ENCODE assay signal across 8 mouse cellular contexts in the genomic region with DNA sequence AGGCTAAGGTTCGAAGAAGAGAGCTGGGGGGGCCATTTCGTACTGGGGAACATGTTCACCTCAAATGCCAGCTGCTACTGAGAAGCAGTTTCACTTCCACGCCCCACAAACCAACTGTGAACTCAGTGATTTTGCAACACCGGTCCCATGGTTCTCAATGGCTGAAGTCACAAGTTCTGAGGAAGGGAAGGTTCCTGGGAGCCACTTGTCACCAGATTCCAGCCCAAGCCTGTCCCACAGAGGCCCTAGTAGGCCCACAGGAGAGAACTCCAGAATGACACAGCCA. TPM values are rescaled to one million over a fixed set of nuclear protein-coding genes. Genes with fewer than 3 reads are reported as not detected.
A peak's percentile ranks its signal among the peaks of the same experiment; 100 is the strongest.
DNase-seq lines count a peak whose midpoint lies in the region; ATAC-seq and TF ChIP-seq lines count a peak whose summit lies in the region.

No protein-coding gene starts in this region.

- H3K4me3 ChIP-seq in embryonic facial prominence, embryonic 15.5 days (replicated peaks), result peak overlapping the region; percentile 65
- no peak overlapping the region; the same call in 1 of the 2 replicates for H3K4me3 ChIP-seq in hindbrain, postnatal 0 days (ENCODE audit: low read length)
- peak overlapping the region; percentile 72 for H3K4me3 ChIP-seq in stomach, embryonic 16.5 days (replicated peaks; ENCODE audit: low read length)

- H3K27me3 ChIP-seq in embryonic facial prominence, embryonic 15.5 days, result no peaks in the 10 kb centered on the region
- H3K27me3 ChIP-seq in hindbrain, postnatal 0 days (ENCODE audit: insufficient read depth, low read length), result no peaks in the 10 kb centered on the region
- no peaks in the 10 kb centered on the region for H3K27me3 ChIP-seq in stomach, embryonic 16.5 days (ENCODE audit: control insufficient read depth, insufficient read depth, low read length)

- H3K27ac ChIP-seq in embryonic facial prominence, embryonic 15.5 days (replicated peaks), result no peak overlapping the region
- no peak overlapping the region; the same call in 1 of the 2 replicates for H3K27ac ChIP-seq in hindbrain, postnatal 0 days
- H3K27ac ChIP-seq in stomach, embryonic 16.5 days (ENCODE audit: low read length), result peak overlapping the region; percentile 49

- H3K4me1 ChIP-seq in embryonic facial prominence, embryonic 15.5 days, result peaks cover 34% of the 10 kb centered on the region
- H3K4me1 ChIP-seq in hindbrain, postnatal 0 days (ENCODE audit: insufficient read depth, low read length), result peaks cover 12% of the 10 kb centered on the region
- H3K4me1 ChIP-seq in stomach, embryonic 16.5 days (ENCODE audit: control insufficient read depth, insufficient read depth, low read length), result peaks cover 19% of the 10 kb centered on the region

- no peak for TF ChIP-seq CTCF in hindbrain, postnatal 0 days (IDR thresholded peaks at IDR 0.05; ENCODE audit: low read depth)

- ATAC-seq in embryonic facial prominence, embryonic 15.5 days (ENCODE audit: insufficient number of reproducible peaks, low FRiP score, low TSS enrichment, low read depth), result no peak
- ATAC-seq in hindbrain, postnatal 0 days, result no peak
- ATAC-seq in stomach, embryonic 16.5 days (ENCODE audit: insufficient read depth, low FRiP score), result no peak

- no peaks in the 10 kb centered on the region for H3K9me3 ChIP-seq in embryonic facial prominence, embryonic 15.5 days (replicated peaks)
- no peaks in the 10 kb centered on the region for H3K9me3 ChIP-seq in hindbrain, postnatal 0 days (ENCODE audit: low read length)
- no peaks in the 10 kb centered on the region for H3K9me3 ChIP-seq in stomach, embryonic 16.5 days (replicated peaks; ENCODE audit: control insufficient read depth, low read length)

- H3K4me2 ChIP-seq in embryonic facial prominence, embryonic 15.5 days (replicated peaks), result peak overlapping the region; percentile 86
- H3K4me2 ChIP-seq in hindbrain, postnatal 0 days (ENCODE audit: low read depth, low read length), result peak overlapping the region; percentile 68
- H3K4me2 ChIP-seq in stomach, embryonic 16.5 days (ENCODE audit: low read depth, low read length), result peak overlapping the region; percentile 81

- DNase-seq in kidney, postnatal 36 days, result peak; percentile 16 to 24
- DNase-seq in kidney, adult 18-20 months, result no peak
- no peak for DNase-seq in hindbrain, postnatal 0 days (ENCODE audit: low spot score)
- peak; percentile 79 for DNase-seq in lung, postnatal 25 days (ENCODE audit: low spot score)
- no peak for DNase-seq in right cerebral cortex, adult 2 months (ENCODE audit: low spot score in 2 of 2)
- no peak for DNase-seq in cerebellum, adult 8-10 months

- peaks cover 29% of the 10 kb centered on the region for H3K36me3 ChIP-seq in embryonic facial prominence, embryonic 15.5 days
- H3K36me3 ChIP-seq in hindbrain, postnatal 0 days (ENCODE audit: insufficient read depth, low read length), result no peaks in the 10 kb centered on the region
- peaks cover 3% of the 10 kb centered on the region; the same call in 1 of the 2 replicates for H3K36me3 ChIP-seq in stomach, embryonic 16.5 days (ENCODE audit: control insufficient read depth, insufficient read depth, low read length)

- WGBS in embryonic facial prominence, embryonic 15.5 days, result 92% methylated on average over 4 of the region's 4 CpGs
- 95% methylated on average over 4 of the region's 4 CpGs for WGBS in hindbrain, postnatal 0 days
- 84% methylated on average over 4 of the region's 4 CpGs for WGBS in stomach, embryonic 16.5 days

- no peak overlapping the region for H3K9ac ChIP-seq in embryonic facial prominence, embryonic 15.5 days
- no peak overlapping the region for H3K9ac ChIP-seq in hindbrain, postnatal 0 days (replicated peaks; ENCODE audit: low read length)
- H3K9ac ChIP-seq in stomach, embryonic 16.5 days (ENCODE audit: low read length), result peak overlapping the region; percentile 83

RNA-seq across cellular contexts. Expression of a gene that starts 1.2 kb away (rescaled TPM):
- 215 and 224 TPM in 2 replicates for polyA plus RNA-seq in embryonic facial prominence, embryonic 15.5 days (2015; fragmentation: Nextera tagmentation; extraction: Ambion mirVana)
- total RNA-seq in hindbrain, postnatal 0 days (2014; rRNA removed), result 66.9 and 67.0 TPM in 2 replicates
- polyA plus RNA-seq in hindbrain, postnatal 0 days (2015; fragmentation: Nextera tagmentation; extraction: Ambion mirVana), result 69.7 and 72.3 TPM in 2 replicates
- polyA plus RNA-seq in stomach, embryonic 16.5 days (2015; fragmentation: Nextera tagmentation; extraction: Ambion mirVana), result 195 and 203 TPM in 2 replicates

RNA-seq across cellular contexts. Expression of a gene that starts 12.9 kb away (rescaled TPM):
- polyA plus RNA-seq in embryonic facial prominence, embryonic 15.5 days (2015; fragmentation: Nextera tagmentation; extraction: Ambion mirVana), result 0.83 and 1.1 TPM in 2 replicates
- total RNA-seq in hindbrain, postnatal 0 days (2014; rRNA removed), result 1.0 TPM in 1 of 2 replicates, not detected in the other
- polyA plus RNA-seq in hindbrain, postnatal 0 days (2015; fragmentation: Nextera tagmentation; extraction: Ambion mirVana), result 0.13 TPM in 1 of 2 replicates, not detected in the other
- polyA plus RNA-seq in stomach, embryonic 16.5 days (2015; fragmentation: Nextera tagmentation; extraction: Ambion mirVana), result 1.2 and 1.4 TPM in 2 replicates

RNA-seq across cellular contexts. Expression of a gene that starts 22.0 kb away (rescaled TPM):
- polyA plus RNA-seq in embryonic facial prominence, embryonic 15.5 days (2015; fragmentation: Nextera tagmentation; extraction: Ambion mirVana), result 116 and 118 TPM in 2 replicates
- 53.4 and 72.6 TPM in 2 replicates for total RNA-seq in hindbrain, postnatal 0 days (2014; rRNA removed)
- polyA plus RNA-seq in hindbrain, postnatal 0 days (2015; fragmentation: Nextera tagmentation; extraction: Ambion mirVana), result 93.8 and 94.4 TPM in 2 replicates
- polyA plus RNA-seq in stomach, embryonic 16.5 days (2015; fragmentation: Nextera tagmentation; extraction: Ambion mirVana), result 89.0 and 92.4 TPM in 2 replicates

RNA-seq across cellular contexts. Expression of a gene that starts 26.3 kb away (rescaled TPM):
- 730 and 783 TPM in 2 replicates for polyA plus RNA-seq in embryonic facial prominence, embryonic 15.5 days (2015; fragmentation: Nextera tagmentation; extraction: Ambion mirVana)
- total RNA-seq in hindbrain, postnatal 0 days (2014; rRNA removed), result 397 and 488 TPM in 2 replicates
- polyA plus RNA-seq in hindbrain, postnatal 0 days (2015; fragmentation: Nextera tagmentation; extraction: Ambion mirVana), result 925 and 953 TPM in 2 replicates
- polyA plus RNA-seq in stomach, embryonic 16.5 days (2015; fragmentation: Nextera tagmentation; extraction: Ambion mirVana), result 624 and 803 TPM in 2 replicates

RNA-seq across cellular contexts. Expression of a gene that starts 35.2 kb away (rescaled TPM):
- polyA plus RNA-seq in embryonic facial prominence, embryonic 15.5 days (2015; fragmentation: Nextera tagmentation; extraction: Ambion mirVana), result 109 and 111 TPM in 2 replicates
- total RNA-seq in hindbrain, postnatal 0 days (2014; rRNA removed), result 50.0 and 50.9 TPM in 2 replicates
- polyA plus RNA-seq in hindbrain, postnatal 0 days (2015; fragmentation: Nextera tagmentation; extraction: Ambion mirVana), result 90.5 and 91.9 TPM in 2 replicates
- polyA plus RNA-seq in stomach, embryonic 16.5 days (2015; fragmentation: Nextera tagmentation; extraction: Ambion mirVana), result 118 and 122 TPM in 2 replicates

Comparison
In these comparisons a context has a peak if more than half of its experiments do, and no peak if none do; other contexts are left out.
1. DNase-seq: peak in kidney, postnatal 36 days (2 of 2) and lung, postnatal 25 days (single experiment); none in kidney, adult 18-20 months (single experiment), hindbrain, postnatal 0 days (single experiment), right cerebral cortex, adult 2 months (0 of 2) and cerebellum, adult 8-10 months (single experiment).
2. Peak in every context shown above with its lines, with median percentiles within 50 percentile points of each other: H3K4me2 ChIP-seq.